Mouse (Mus musculus) cortical plate, adult 2 months (tissue): Measurements from ENCODE around the gene Zfp622.

Source experiments
- CTCF ChIP-seq: fragments of 200-500 bp; IDR thresholded peaks from 2 replicates; pipeline ENCODE4 v1.5.1; 2011; ENCODE audit warnings: mild to moderate bottlenecking, control low read depth, low read length; ENCODE audit not compliant: insufficient read depth; ENCODE audit errors: extremely low read depth
- POLR2A ChIP-seq: fragments of 200-500 bp; IDR thresholded peaks from 2 replicates; pipeline ENCODE4 v1.6.1; 2011; ENCODE audit warnings: mild to moderate bottlenecking, low read length, control low read depth; ENCODE audit not compliant: insufficient read depth; ENCODE audit errors: extremely low read depth

DNA sequence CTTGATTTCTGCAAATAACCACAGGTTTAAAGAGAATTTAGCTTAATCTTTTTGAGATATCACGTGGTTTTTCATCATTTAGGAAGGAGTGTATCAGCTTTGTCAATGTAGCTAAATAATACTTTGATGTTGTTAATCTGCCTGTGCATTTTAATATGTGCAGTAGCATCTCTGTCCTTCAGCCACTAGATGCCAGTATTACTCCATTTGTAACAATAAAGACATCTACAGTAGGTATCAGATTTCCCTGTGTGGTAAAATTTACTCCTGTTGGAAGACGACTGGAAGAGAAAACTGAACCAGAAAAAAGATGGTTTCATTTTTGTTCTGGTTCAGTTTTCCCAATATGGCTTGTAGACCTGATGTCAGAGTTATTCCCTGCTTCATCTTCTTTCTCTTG, 11.4 kb downstream of the Zfp622 start:
- TF ChIP-seq POLR2A (no peak), CTCF (peak; percentile 13; the same call in 1 of the 2 replicates)
